Mouse (Mus musculus) myocyte (in vitro differentiated cells): Measurements from ENCODE around the gene Wif1. TPM values are rescaled to one million over a fixed set of nuclear protein-coding genes. Genes with fewer than 3 reads are reported as not detected.

Source experiments
- H3K27me3 ChIP-seq: one replicate; pipeline ENCODE4 v1.6.1; 2011; ENCODE audit not compliant: control insufficient read depth, insufficient read depth, insufficient read length
- H3K36me3 ChIP-seq: one replicate; pipeline ENCODE4 v1.6.1; 2011; ENCODE audit not compliant: control insufficient read depth, insufficient read depth
- H3K4me2 ChIP-seq: one replicate; pipeline ENCODE4 v1.6.1; 2011; ENCODE audit warnings: low read depth, control low read depth
- H3K4me3 ChIP-seq: one replicate; pipeline ENCODE4 v1.5.1; 2011; ENCODE audit warnings: mild to moderate bottlenecking, control low read depth, moderate library complexity
- H3K79me2 ChIP-seq: one replicate; pipeline ENCODE4 v1.6.1; 2011; ENCODE audit not compliant: control insufficient read depth, insufficient read depth
- H3ac ChIP-seq: one replicate; pipeline ENCODE4 v1.6.1; 2011; ENCODE audit not compliant: control insufficient read depth, insufficient read length
- CEBPB ChIP-seq: IDR thresholded peaks from 2 replicates; pipeline ENCODE4 v1.6.1; 2011; ENCODE audit warnings: mild to moderate bottlenecking, moderate library complexity; ENCODE audit not compliant: poor library complexity, insufficient read depth, severe bottlenecking
- E2F4 ChIP-seq: IDR thresholded peaks from one replicate; pipeline ENCODE4 v1.6.1; 2011; ENCODE audit warnings: mild to moderate bottlenecking, control low read depth, moderate library complexity; ENCODE audit not compliant: insufficient read depth
- MAX ChIP-seq: IDR thresholded peaks from one replicate; pipeline ENCODE4 v1.6.1; 2011; ENCODE audit warnings: low read depth, mild to moderate bottlenecking, control low read depth
- MYOD1 ChIP-seq, 3 experiments: IDR thresholded peaks; one replicate each; pipeline ENCODE4 v1.6.1; 2011; ENCODE audit warnings: control low read depth in 2 of 3, low read depth in 2 of 3, mild to moderate bottlenecking in 2 of 3, moderate library complexity in 1 of 3; ENCODE audit not compliant: insufficient read length in 2 of 3, control insufficient read depth in 1 of 3
- MYOG ChIP-seq, 3 experiments: IDR thresholded peaks; one replicate each; pipeline ENCODE4 v1.6.1; 2011; ENCODE audit warnings: control low read depth in 2 of 3, low read depth in 2 of 3, mild to moderate bottlenecking in 2 of 3; ENCODE audit not compliant: insufficient read length in 2 of 3, control insufficient read depth in 1 of 3, insufficient read depth in 1 of 3
- POLR2A ChIP-seq: IDR thresholded peaks from one replicate; pipeline ENCODE4 v1.6.1; 2011; ENCODE audit warnings: low read depth, mild to moderate bottlenecking, control low read depth, moderate library complexity; ENCODE audit not compliant: insufficient read length
- POLR2AphosphoS2 ChIP-seq: IDR thresholded peaks from one replicate; pipeline ENCODE4 v1.6.1; 2011; ENCODE audit warnings: low read depth, control low read depth; ENCODE audit not compliant: insufficient read length
- REST ChIP-seq: IDR thresholded peaks from one replicate; pipeline ENCODE4 v1.6.1; 2011; ENCODE audit warnings: mild to moderate bottlenecking, control low read depth, moderate library complexity; ENCODE audit not compliant: insufficient read depth, insufficient read length
- SRF ChIP-seq: IDR thresholded peaks from one replicate; pipeline ENCODE4 v1.6.1; 2011; ENCODE audit warnings: low read depth; ENCODE audit not compliant: control insufficient read depth, insufficient read length
- TCF12 ChIP-seq: IDR thresholded peaks from one replicate; pipeline ENCODE4 v1.6.1; 2011; ENCODE audit warnings: mild to moderate bottlenecking, control low read depth; ENCODE audit not compliant: poor library complexity, insufficient read depth, severe bottlenecking
- TCF3 ChIP-seq: IDR thresholded peaks from one replicate; pipeline ENCODE4 v1.6.1; 2011; ENCODE audit warnings: low read depth, control low read depth; ENCODE audit not compliant: insufficient read length
- USF1 ChIP-seq: IDR thresholded peaks from one replicate; pipeline ENCODE4 v1.6.1; 2011; ENCODE audit warnings: low read depth, mild to moderate bottlenecking, control low read depth, moderate library complexity
- polyA plus RNA-seq: library from polyadenylated mRNA; unstranded; fragments of >200 nt; fragmentation: generic; extraction: Trizol; gene quantifications from one replicate; pipeline ENCODE4 v1.2.1, GENCODE M21; 2012; ENCODE audit warnings: missing spikeins

The Wif1 gene
- polyA plus RNA-seq, 1 experiment: 0.08 TPM

GRCm38 (mm10) chr10:121098263-121098662 is 64.5 kb downstream of the Wif1 start:
- no peak overlapping the region for H3K4me3 ChIP-seq
- peaks cover 24% of the 10 kb centered on the region for H3K27me3 ChIP-seq
- no peak for TF ChIP-seq SRF
- no peaks in the 10 kb centered on the region for H3K36me3 ChIP-seq
- H3K79me2 ChIP-seq: no peaks in the 10 kb centered on the region
- H3ac ChIP-seq: no peak overlapping the region
- no peak overlapping the region for H3K4me2 ChIP-seq

- Histone ChIP-seq H3ac (no peak overlapping the region), H3K79me2 (no peaks in the 10 kb centered on the region), H3K4me3 (no peak overlapping the region), H3K27me3 (peaks cover 16% of the 10 kb centered on the region), H3K4me2 (no peak overlapping the region), H3K36me3 (no peaks in the 10 kb centered on the region)
- TF ChIP-seq TCF3: no peak
- no peak for TF ChIP-seq TCF12
- TF ChIP-seq MYOD1 (IDR thresholded peaks at IDR 0.05; ENCODE audit: control insufficient read depth in 1 of 3, insufficient read length in 2 of 3, low read depth in 2 of 3): no peak
- TF ChIP-seq USF1: no peak
- TF ChIP-seq REST: no peak
- no peak for TF ChIP-seq SRF
- TF ChIP-seq MAX: no peak
- no peak for TF ChIP-seq MYOG (IDR thresholded peaks at IDR 0.05; ENCODE audit: control insufficient read depth in 1 of 3, insufficient read depth in 1 of 3, insufficient read length in 2 of 3, low read depth in 2 of 3)
- no peak for TF ChIP-seq CEBPB
- TF ChIP-seq POLR2A: no peak
- TF ChIP-seq E2F4: no peak
- TF ChIP-seq POLR2AphosphoS2: no peak
Measured at GRCm38 (mm10) chr10:121099658-121100057, 65.9 kb downstream of the Wif1 start.

- no peak overlapping the region for H3K4me2 ChIP-seq
- no peaks in the 10 kb centered on the region for H3K79me2 ChIP-seq
- TF ChIP-seq POLR2AphosphoS2 (no peak), TCF3 (no peak), MYOG (IDR thresholded peaks at IDR 0.05; ENCODE audit: control insufficient read depth in 1 of 3, insufficient read depth in 1 of 3, insufficient read length in 2 of 3, low read depth in 2 of 3) (no peak), POLR2A (no peak), TCF12 (no peak), E2F4 (no peak), CEBPB (no peak), MAX (no peak), REST (no peak)
- no peaks in the 10 kb centered on the region for H3K36me3 ChIP-seq
- no peak overlapping the region for H3K4me3 ChIP-seq
- H3ac ChIP-seq: no peak overlapping the region
- H3K27me3 ChIP-seq: no peaks in the 10 kb centered on the region
Measured at GRCm38 (mm10) chr10:121116115-121116514, 82.4 kb downstream of the Wif1 start.

- TF ChIP-seq POLR2AphosphoS2 (no peak), E2F4 (no peak), TCF3 (no peak), REST (no peak), USF1 (no peak), POLR2A (no peak), CEBPB (no peak), TCF12 (no peak), MAX (no peak), SRF (no peak), MYOG (IDR thresholded peaks at IDR 0.05; ENCODE audit: control insufficient read depth in 1 of 3, insufficient read depth in 1 of 3, insufficient read length in 2 of 3, low read depth in 2 of 3) (no peak), MYOD1 (IDR thresholded peaks at IDR 0.05; ENCODE audit: control insufficient read depth in 1 of 3, insufficient read length in 2 of 3, low read depth in 2 of 3) (no peak)
- Histone ChIP-seq H3K4me3 (no peak overlapping the region), H3ac (no peak overlapping the region), H3K36me3 (no peaks in the 10 kb centered on the region), H3K27me3 (no peaks in the 10 kb centered on the region), H3K79me2 (no peaks in the 10 kb centered on the region), H3K4me2 (no peak overlapping the region)
Measured at GRCm38 (mm10) chr10:121116636-121117035, 82.9 kb downstream of the Wif1 start.

- Histone ChIP-seq H3K4me3 (no peak overlapping the region), H3K79me2 (no peaks in the 10 kb centered on the region), H3K27me3 (no peaks in the 10 kb centered on the region), H3K4me2 (no peak overlapping the region), H3K36me3 (no peaks in the 10 kb centered on the region), H3ac (no peak overlapping the region)
- TF ChIP-seq CEBPB (no peak), TCF3 (no peak), MAX (no peak), USF1 (no peak), SRF (no peak), MYOG (IDR thresholded peaks at IDR 0.05; ENCODE audit: control insufficient read depth in 1 of 3, insufficient read depth in 1 of 3, insufficient read length in 2 of 3, low read depth in 2 of 3) (no peak), E2F4 (no peak), MYOD1 (IDR thresholded peaks at IDR 0.05; ENCODE audit: control insufficient read depth in 1 of 3, insufficient read length in 2 of 3, low read depth in 2 of 3) (no peak), TCF12 (no peak), POLR2A (no peak), REST (no peak), POLR2AphosphoS2 (no peak)
Measured at GRCm38 (mm10) chr10:121120751-121121150, 87.0 kb downstream of the Wif1 start.
